Mouse (Mus musculus) embryonic stem cell, embryonic (primary cell): ENCODE results near the gene Sycp2l.

Source experiments
- CTCF ChIA-PET, 4 experiments: fragments of 300-600 bp in 2 of 4; fragments of 350-600 bp in 2 of 4; sonication (Branson Sonifier 250); formaldehyde crosslinking; loops; one replicate each; lab custom pipeline; 2022; ENCODE audit warnings: inconsistent platforms in 2 of 4; lab: Charles Lee
- POLR2A ChIA-PET, 4 experiments: fragments of 300-600 bp in 2 of 4; fragments of 350-600 bp in 2 of 4; sonication (Branson Sonifier 250); formaldehyde crosslinking; loops; one replicate each; lab custom pipeline; 2022; ENCODE audit warnings: antibody characterized with exemption in 4 of 4, inconsistent platforms in 1 of 4; lab: Charles Lee

The Sycp2l gene

GRCm38 (mm10) chr13:41103841-41104525 is 10.1 kb upstream of the Sycp2l start:
- ChIA-PET CTCF (interaction anchor here in 3 of 4 experiments (0.6 kb wide), 3 partner anchors 35 to 319 kb away, joined by 3 read pairs; no protein-coding TSS in a partner anchor), POLR2A (interaction anchor here in 1 of 4 experiments (0.6 to 0.9 kb wide), 4 partner anchors 19 to 129 kb away, joined by 3 read pairs; no protein-coding TSS in a partner anchor)

- POLR2A ChIA-PET = interaction anchor here in 1 of 4 experiments (0.9 to 1.0 kb wide), 3 partner anchors 10 to 31 kb away, joined by 3 read pairs; no protein-coding TSS in a partner anchor
- CTCF ChIA-PET = interaction anchor here in 1 of 4 experiments (0.6 to 0.7 kb wide), 2 partner anchors 28 to 30 kb away, joined by 3 to 5 read pairs; no protein-coding TSS in a partner anchor
Observed at GRCm38 (mm10) chr13:41105541-41105940, 8.6 kb upstream of the Sycp2l start.

- ChIA-PET POLR2A (no interaction called here), CTCF (interaction anchor here in 2 of 4 experiments (0.6 to 1.0 kb wide), 3 partner anchors 35 to 495 kb away, joined by 4 to 7 read pairs (median 5); partner anchors contain the start of gene Tmem170b (in 1 of the 2))
Observed at GRCm38 (mm10) chr13:41110935-41111334, 3.2 kb upstream of the Sycp2l start, which contains the start of gene Gcm2. Gene Gcm2, minus strand, starts transcription at chr13:41111035.

- CTCF ChIA-PET = interaction anchor here in 1 of 4 experiments (1.2 kb wide), 1 partner anchor 16 kb away, joined by 3 read pairs; no protein-coding TSS in a partner anchor
- POLR2A ChIA-PET = interaction anchor here in 1 of 4 experiments (1.6 kb wide), 1 partner anchor 15 kb away, joined by 5 read pairs; no protein-coding TSS in a partner anchor
Observed at GRCm38 (mm10) chr13:41119152-41119945, 5.2 kb downstream of the Sycp2l start.

- ChIA-PET CTCF (interaction anchor here in 1 of 4 experiments (0.6 to 0.7 kb wide), 3 partner anchors 104 to 366 kb away, joined by 3 to 5 read pairs (median 4); no protein-coding TSS in a partner anchor), POLR2A (no interaction called here)
Observed at GRCm38 (mm10) chr13:41123666-41124225, 9.6 kb downstream of the Sycp2l start.

- ChIA-PET CTCF (interaction anchor here in 1 of 4 experiments (0.8 kb wide), 1 partner anchor 18 kb away, joined by 3 read pairs; no protein-coding TSS in a partner anchor), POLR2A (interaction anchor here in 2 of 4 experiments (0.5 to 0.6 kb wide), 2 partner anchors 24 to 89 kb away, joined by 3 to 9 read pairs; no protein-coding TSS in a partner anchor)
Observed at GRCm38 (mm10) chr13:41128326-41128725, 14.2 kb downstream of the Sycp2l start.

- POLR2A ChIA-PET = interaction anchor here in 1 of 4 experiments (0.6 to 1.0 kb wide), 2 partner anchors 11 to 25 kb away, joined by 3 read pairs; no protein-coding TSS in a partner anchor
- CTCF ChIA-PET = no interaction called here
Observed at GRCm38 (mm10) chr13:41129061-41129460, 15.0 kb downstream of the Sycp2l start.

GRCm38 (mm10) chr13:41134901-41135300 is 20.8 kb downstream of the Sycp2l start:
- CTCF ChIA-PET = interaction anchor here (0.5 to 3.4 kb wide), 24 partner anchors 9 to 1593 kb away, joined by 3 to 37 read pairs (median 4); partner anchors contain the start of genes Elovl2 (in 1 of the 4), Smim13 (in 1 of the 4) and Sycp2l (in 1 of the 4)
- POLR2A ChIA-PET = interaction anchor here (0.6 to 2.4 kb wide), 12 partner anchors 8 to 104 kb away, joined by 3 to 9 read pairs (median 4); partner anchors contain the start of gene Mak (in 1 of the 4)

- ChIA-PET POLR2A (interaction anchor here (0.5 to 2.4 kb wide), 47 partner anchors 9 to 460 kb away, joined by 3 to 11 read pairs (median 4); partner anchors contain the start of genes Elovl2 (in 3 of the 4), Smim13 (in 2 of the 4) and Sycp2l (in 2 of the 4)), CTCF (interaction anchor here (0.5 to 2.7 kb wide), 53 partner anchors 7 to 1133 kb away, joined by 3 to 37 read pairs (median 3); partner anchors contain the start of genes Elovl2 (in 3 of the 4), Sycp2l (in 3 of the 4), Smim13 (in 2 of the 4) and Gcm2 (in 1 of the 4))
Observed at GRCm38 (mm10) chr13:41145433-41145970, 31.4 kb downstream of the Sycp2l start.

GRCm38 (mm10) chr13:41146271-41146670 is 32.2 kb downstream of the Sycp2l start:
- CTCF ChIA-PET = interaction anchor here (0.5 to 2.7 kb wide), 48 partner anchors 9 to 1134 kb away, joined by 3 to 37 read pairs (median 3); partner anchors contain the start of genes Elovl2 (in 3 of the 4), Sycp2l (in 3 of the 4), Smim13 (in 2 of the 4) and Gcm2 (in 1 of the 4)

GRCm38 (mm10) chr13:41153146-41153545 is 39.0 kb downstream of the Sycp2l start:
- ChIA-PET POLR2A (interaction anchor here in 3 of 4 experiments (0.6 to 1.9 kb wide), 7 partner anchors 9 to 660 kb away, joined by 3 to 11 read pairs (median 5); no protein-coding TSS in a partner anchor), CTCF (interaction anchor here in 3 of 4 experiments (0.5 to 0.8 kb wide), 4 partner anchors 8 to 80 kb away, joined by 3 to 5 read pairs (median 3); no protein-coding TSS in a partner anchor)

More at GRCm38 (mm10) chr13:41146271-41146670, 32.2 kb downstream of the Sycp2l start:
- POLR2A ChIA-PET = interaction anchor here (0.6 to 2.4 kb wide), 46 partner anchors 8 to 459 kb away, joined by 3 to 11 read pairs (median 4); partner anchors contain the start of genes Elovl2 (in 3 of the 4), Smim13 (in 2 of the 4) and Sycp2l (in 2 of the 4)

GRCm38 (mm10) chr13:41158426-41158825 is 44.3 kb downstream of the Sycp2l start:
- ChIA-PET CTCF (interaction anchor here in 2 of 4 experiments (0.6 to 2.5 kb wide), 3 partner anchors 13 to 40 kb away, joined by 3 to 8 read pairs (median 3); no protein-coding TSS in a partner anchor), POLR2A (interaction anchor here in 2 of 4 experiments (0.6 to 0.8 kb wide), 2 partner anchors 79 to 307 kb away, joined by 3 read pairs; partner anchors contain the start of gene Mak (in 1 of the 2))

- ChIA-PET CTCF (interaction anchor here in 1 of 4 experiments (1.2 kb wide), 1 partner anchor 53 kb away, joined by 3 read pairs; no protein-coding TSS in a partner anchor), POLR2A (interaction anchor here in 1 of 4 experiments (0.5 to 1.7 kb wide), 2 partner anchors 121 to 176 kb away, joined by 3 to 4 read pairs; no protein-coding TSS in a partner anchor)
Observed at GRCm38 (mm10) chr13:41187886-41188285, 73.8 kb downstream of the Sycp2l start.

- CTCF ChIA-PET = no interaction called here
- POLR2A ChIA-PET = interaction anchor here in 1 of 4 experiments (1.3 kb wide), 1 partner anchor 11 kb away, joined by 4 read pairs; no protein-coding TSS in a partner anchor
Observed at GRCm38 (mm10) chr13:41195640-41196333, 81.7 kb downstream of the Sycp2l start.

- CTCF ChIA-PET = no interaction called here
- POLR2A ChIA-PET = no interaction called here
Observed at GRCm38 (mm10) chr13:41200861-41201260, 86.8 kb downstream of the Sycp2l start.
